Mouse (Mus musculus) heart, embryonic 11.5 days (tissue): ENCODE results near the gene Dach1. TPM values are rescaled to one million over a fixed set of nuclear protein-coding genes. Genes with fewer than 3 reads are reported as not detected.

ENCODE experiments used
- ATAC-seq: fragments of 200-750 bp; cut with Nextera tagmentation; replicated peaks from 2 replicates; pipeline ENCODE4 v1.8.0; 2017; ENCODE audit warnings: moderate library complexity; ENCODE audit not compliant: insufficient number of reproducible peaks, low FRiP score, low TSS enrichment
- H3K27ac ChIP-seq: fragments of 300-500 bp; sonication (generic); 2 replicates; pipeline ENCODE4 v1.5.1; 2014; ENCODE audit warnings: mild to moderate bottlenecking, low read depth, low read length
- H3K27me3 ChIP-seq: fragments of 300-500 bp; sonication (generic); 2 replicates; pipeline ENCODE4 v1.6.1; 2014; ENCODE audit warnings: mild to moderate bottlenecking, low read length, mixed read lengths; ENCODE audit not compliant: control insufficient read depth, insufficient read depth
- H3K36me3 ChIP-seq: fragments of 300-500 bp; sonication (generic); 2 replicates; pipeline ENCODE4 v1.6.1; 2014; ENCODE audit warnings: mild to moderate bottlenecking, low read length, moderate library complexity, mixed read lengths; ENCODE audit not compliant: control insufficient read depth, insufficient read depth
- H3K4me1 ChIP-seq: fragments of 300-500 bp; sonication (generic); 2 replicates; pipeline ENCODE4 v1.6.1; 2014; ENCODE audit warnings: low read length; ENCODE audit not compliant: control insufficient read depth, insufficient read depth
- H3K4me2 ChIP-seq: fragments of 300-500 bp; sonication (generic); 2 replicates; pipeline ENCODE4 v1.6.1; 2014; ENCODE audit warnings: mild to moderate bottlenecking, moderate library complexity
- H3K4me3 ChIP-seq: fragments of 300-500 bp; sonication (generic); 2 replicates; pipeline ENCODE4 v1.5.1; 2014; ENCODE audit warnings: low read depth, low read length
- H3K9ac ChIP-seq: fragments of 300-500 bp; sonication (generic); 2 replicates; pipeline ENCODE4 v1.6.1; 2014; ENCODE audit warnings: mild to moderate bottlenecking, low read depth, low read length, moderate library complexity
- H3K9me3 ChIP-seq: fragments of 300-500 bp; sonication (generic); replicated peaks from 2 replicates; pipeline ENCODE4 v1.6.1; 2016; ENCODE audit warnings: low read length; ENCODE audit not compliant: control insufficient read depth
- WGBS: fragments of 180-500 bp; shearing (Covaris S2); extraction: QIAGEN DNeasy Blood & Tissue Kit; methylation state at CpG from one replicate; pipeline ENCODE4 v1.1.7; 2014; ENCODE audit not compliant: insufficient replicate concordance; 5-methylcytosine and 5-hydroxymethylcytosine counted together
- polyA plus RNA-seq: library from polyadenylated mRNA; unstranded; fragments of >200 nt; fragmentation: Nextera tagmentation; extraction: Ambion mirVana; gene quantifications from 2 replicates; pipeline ENCODE4 v1.2.1, GENCODE M21; 2014

Gene Dach1
- polyA plus RNA-seq, 1 experiment from 2014 or later: 3.8 TPM

- no peak overlapping the region for H3K9ac ChIP-seq
- no peaks in the 10 kb centered on the region for H3K27me3 ChIP-seq
- H3K4me2 ChIP-seq: no peak overlapping the region
- ATAC-seq: no peak
- no peak overlapping the region for H3K27ac ChIP-seq
- 80% methylated on average over 6 of the region's 6 CpGs for WGBS
- H3K9me3 ChIP-seq: no peaks in the 10 kb centered on the region
- H3K36me3 ChIP-seq: no peaks in the 10 kb centered on the region
- peaks cover 3% of the 10 kb centered on the region; the same call in 1 of the 2 replicates for H3K4me1 ChIP-seq
- H3K4me3 ChIP-seq: no peak overlapping the region
These were observed 186.9 kb downstream of the Dach1 start for GRCm38 (mm10) chr14:97982676-97983075.

- Histone ChIP-seq H3K27me3 (no peaks in the 10 kb centered on the region), H3K9me3 (no peaks in the 10 kb centered on the region), H3K27ac (no peak overlapping the region), H3K4me1 (peaks cover 3% of the 10 kb centered on the region; the same call in 1 of the 2 replicates), H3K4me3 (no peak overlapping the region), H3K4me2 (no peak overlapping the region), H3K36me3 (no peaks in the 10 kb centered on the region), H3K9ac (no peak overlapping the region)
- ATAC-seq: no peak
- WGBS: 58% methylated on average over 4 of the region's 4 CpGs
These were observed 188.7 kb downstream of the Dach1 start for GRCm38 (mm10) chr14:97980879-97981278.

GRCm38 (mm10) chr14:97976091-97976490 lies 193.5 kb downstream of the Dach1 start:
- Histone ChIP-seq H3K27ac (no peak overlapping the region), H3K9ac (no peak overlapping the region), H3K4me2 (no peak overlapping the region), H3K27me3 (no peaks in the 10 kb centered on the region), H3K4me3 (no peak overlapping the region), H3K36me3 (no peaks in the 10 kb centered on the region), H3K9me3 (no peaks in the 10 kb centered on the region), H3K4me1 (no peaks in the 10 kb centered on the region)
- WGBS: 60% methylated on average over 1 of the region's 1 CpGs
- no peak for ATAC-seq

GRCm38 (mm10) chr14:97975447-97975846 lies 194.1 kb downstream of the Dach1 start:
- no peak for ATAC-seq
- H3K36me3 ChIP-seq: no peaks in the 10 kb centered on the region
- H3K4me3 ChIP-seq: no peak overlapping the region
- no peaks in the 10 kb centered on the region for H3K9me3 ChIP-seq
- H3K9ac ChIP-seq: no peak overlapping the region
- no peak overlapping the region for H3K4me2 ChIP-seq
- WGBS: 87% methylated on average over 7 of the region's 7 CpGs
- H3K27me3 ChIP-seq: no peaks in the 10 kb centered on the region
- no peaks in the 10 kb centered on the region for H3K4me1 ChIP-seq
- H3K27ac ChIP-seq: no peak overlapping the region

DNA sequence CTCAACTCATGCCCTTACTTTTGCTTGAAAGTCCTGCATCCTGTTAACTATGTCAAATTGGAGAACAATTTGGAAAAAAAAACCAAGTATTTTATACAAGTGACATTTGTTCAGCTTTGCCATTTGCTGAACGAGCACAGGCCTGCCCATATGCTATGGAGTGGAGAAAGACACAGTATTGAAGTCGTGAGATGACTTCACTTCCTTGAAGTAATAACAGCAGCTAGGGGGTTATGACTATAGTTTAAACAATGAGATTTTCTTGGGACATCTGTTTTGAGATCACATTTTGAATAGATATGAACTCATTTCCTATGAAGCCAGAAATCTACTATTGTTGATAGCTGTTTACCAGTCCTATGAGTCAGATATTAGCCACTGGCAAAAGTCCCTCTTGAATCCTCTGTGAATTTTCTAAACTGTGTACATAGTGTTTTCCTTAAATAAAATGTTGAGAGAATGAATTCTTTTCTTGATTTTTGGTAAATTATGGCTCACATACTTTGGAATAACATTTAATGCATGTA lies 205.0 kb downstream of the Dach1 start:
- Histone ChIP-seq H3K4me3 (no peak overlapping the region), H3K4me1 (no peaks in the 10 kb centered on the region), H3K9ac (no peak overlapping the region), H3K36me3 (no peaks in the 10 kb centered on the region), H3K4me2 (no peak overlapping the region), H3K27me3 (no peaks in the 10 kb centered on the region), H3K27ac (no peak overlapping the region), H3K9me3 (no peaks in the 10 kb centered on the region)
- 60% methylated on average over 2 of the region's 2 CpGs for WGBS
- ATAC-seq: no peak

DNA sequence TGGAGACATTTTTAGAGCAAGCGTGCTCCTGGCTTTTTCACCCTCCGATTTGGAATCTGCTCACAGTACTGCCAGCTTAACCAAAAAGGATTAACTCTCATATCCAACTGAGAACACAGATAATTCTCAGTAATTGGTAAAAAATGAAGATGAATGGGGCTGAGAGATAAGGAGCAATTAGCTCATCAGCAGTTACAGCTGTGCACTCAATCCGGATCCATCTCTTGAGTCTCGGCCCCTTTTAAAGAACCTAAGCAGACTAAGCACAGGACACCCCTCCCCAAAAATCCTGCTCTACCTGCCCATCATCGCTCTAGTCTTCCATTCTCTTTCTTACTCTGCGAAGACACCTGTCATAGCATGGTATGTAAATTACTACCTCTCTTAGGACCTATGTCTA lies 205.9 kb downstream of the Dach1 start:
- H3K27ac ChIP-seq: no peak overlapping the region
- no peaks in the 10 kb centered on the region for H3K36me3 ChIP-seq
- H3K9ac ChIP-seq: no peak overlapping the region
- no peak overlapping the region for H3K4me3 ChIP-seq
- no peaks in the 10 kb centered on the region for H3K4me1 ChIP-seq
- ATAC-seq: no peak
- WGBS: 67% methylated on average over 6 of the region's 6 CpGs
- H3K4me2 ChIP-seq: no peak overlapping the region
- H3K9me3 ChIP-seq: no peaks in the 10 kb centered on the region
- no peaks in the 10 kb centered on the region for H3K27me3 ChIP-seq

DNA sequence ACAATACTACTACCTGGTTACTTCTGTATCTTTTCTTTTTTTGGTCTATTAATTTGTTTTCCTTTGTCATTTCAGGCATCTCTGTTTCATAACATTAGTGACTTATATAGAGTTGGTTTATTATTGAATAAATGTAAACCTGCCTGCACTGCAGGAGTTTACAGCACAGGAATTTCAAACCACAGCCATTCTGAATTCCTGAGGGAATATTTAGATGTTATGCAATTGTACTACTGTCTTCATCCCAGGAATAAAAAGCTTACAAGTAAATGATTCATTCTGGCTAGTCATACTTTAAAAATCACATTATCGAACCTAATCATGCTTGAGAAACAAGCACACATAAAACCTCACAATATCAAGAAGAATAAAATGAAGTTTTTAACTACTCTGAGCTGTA lies 213.2 kb downstream of the Dach1 start:
- H3K4me3 ChIP-seq: no peak overlapping the region
- no peaks in the 10 kb centered on the region for H3K4me1 ChIP-seq
- no peak for ATAC-seq
- no peak overlapping the region for H3K9ac ChIP-seq
- H3K36me3 ChIP-seq: no peaks in the 10 kb centered on the region
- no peak overlapping the region for H3K27ac ChIP-seq
- H3K9me3 ChIP-seq: no peaks in the 10 kb centered on the region
- no peak overlapping the region for H3K4me2 ChIP-seq
- 76% methylated on average over 1 of the region's 1 CpGs for WGBS
- H3K27me3 ChIP-seq: no peaks in the 10 kb centered on the region

DNA sequence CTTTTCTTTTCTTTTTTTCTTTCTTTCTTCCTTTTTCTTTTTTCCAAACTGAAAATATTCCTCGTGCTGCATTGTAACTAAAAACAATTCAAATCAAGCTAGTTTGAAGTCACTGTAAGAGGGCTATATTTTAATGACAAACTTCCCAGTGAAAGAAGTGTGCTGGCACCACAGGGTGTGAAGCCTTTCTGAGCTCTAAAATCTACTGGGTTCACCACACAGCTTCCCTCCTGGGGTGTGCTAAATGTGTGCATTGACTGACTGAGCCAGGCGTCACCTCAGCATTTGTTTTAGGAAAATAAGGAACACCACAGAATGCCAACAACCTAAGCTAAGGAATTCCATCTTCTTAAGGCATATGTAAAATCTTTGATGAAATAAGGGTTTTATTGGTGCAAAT lies 224.1 kb downstream of the Dach1 start:
- H3K36me3 ChIP-seq: no peaks in the 10 kb centered on the region
- H3K4me3 ChIP-seq: no peak overlapping the region
- H3K4me1 ChIP-seq: no peaks in the 10 kb centered on the region
- 46% methylated on average over 2 of the region's 2 CpGs for WGBS
- H3K27me3 ChIP-seq: no peaks in the 10 kb centered on the region
- H3K9ac ChIP-seq: no peak overlapping the region
- no peaks in the 10 kb centered on the region for H3K9me3 ChIP-seq
- ATAC-seq: no peak
- H3K4me2 ChIP-seq: no peak overlapping the region
- no peak overlapping the region for H3K27ac ChIP-seq

- 75% methylated on average over 9 of the region's 9 CpGs for WGBS
- no peaks in the 10 kb centered on the region for H3K9me3 ChIP-seq
- no peak overlapping the region for H3K27ac ChIP-seq
- H3K36me3 ChIP-seq: no peaks in the 10 kb centered on the region
- H3K27me3 ChIP-seq: no peaks in the 10 kb centered on the region
- no peak overlapping the region for H3K9ac ChIP-seq
- ATAC-seq: no peak
- H3K4me3 ChIP-seq: no peak overlapping the region
- H3K4me2 ChIP-seq: no peak overlapping the region
- no peaks in the 10 kb centered on the region for H3K4me1 ChIP-seq
These were observed 224.8 kb downstream of the Dach1 start for GRCm38 (mm10) chr14:97944643-97945268.
